Mouse (Mus musculus) embryonic facial prominence, embryonic 13.5 days (tissue): ENCODE results near the gene Tubg2. TPM values are rescaled to one million over a fixed set of nuclear protein-coding genes. Genes with fewer than 3 reads are reported as not detected.

Experiments
- ATAC-seq: fragments of 200-750 bp; cut with Nextera tagmentation; 2 replicates; pipeline ENCODE4 v1.8.0; 2017; ENCODE audit warnings: low read depth; ENCODE audit not compliant: insufficient number of reproducible peaks, insufficient read depth, low FRiP score, low TSS enrichment
- H3K27ac ChIP-seq: fragments of 300-500 bp; sonication (generic); 2 replicates; pipeline ENCODE4 v1.5.1; 2015; ENCODE audit warnings: moderate library complexity, mild to moderate bottlenecking, inconsistent platforms
- H3K27me3 ChIP-seq: fragments of 300-500 bp; sonication (generic); 2 replicates; pipeline ENCODE4 v1.6.1; 2015; ENCODE audit warnings: mild to moderate bottlenecking, inconsistent platforms
- H3K36me3 ChIP-seq: fragments of 300-500 bp; sonication (generic); 2 replicates; pipeline ENCODE4 v1.6.1; 2015; ENCODE audit warnings: mild to moderate bottlenecking, inconsistent platforms
- H3K4me1 ChIP-seq: fragments of 300-500 bp; sonication (generic); 2 replicates; pipeline ENCODE4 v1.6.1; 2015; ENCODE audit warnings: inconsistent platforms
- H3K4me2 ChIP-seq: fragments of 300-500 bp; sonication (generic); 2 replicates; pipeline ENCODE4 v1.6.1; 2015; ENCODE audit warnings: moderate library complexity, mild to moderate bottlenecking, inconsistent platforms
- H3K4me3 ChIP-seq: fragments of 300-500 bp; sonication (generic); 2 replicates; pipeline ENCODE4 v1.5.1; 2015; ENCODE audit warnings: mild to moderate bottlenecking, inconsistent platforms
- H3K9ac ChIP-seq: fragments of 300-500 bp; sonication (generic); 2 replicates; pipeline ENCODE4 v1.6.1; 2015; ENCODE audit warnings: mild to moderate bottlenecking, inconsistent platforms
- H3K9me3 ChIP-seq: fragments of 300-500 bp; sonication (generic); 2 replicates; pipeline ENCODE4 v1.6.1; 2016; ENCODE audit warnings: inconsistent platforms
- WGBS: fragments of 180-500 bp; shearing (Covaris S2); methylation state at CpG from one replicate; pipeline ENCODE4 v1.1.7; 2015; ENCODE audit warnings: mixed read lengths; 5-methylcytosine and 5-hydroxymethylcytosine counted together
- polyA plus RNA-seq: library from polyadenylated mRNA; unstranded; fragments of >200 nt; fragmentation: Nextera tagmentation; extraction: Ambion mirVana; gene quantifications from 2 replicates; pipeline ENCODE4 v1.2.1, GENCODE M21; 2015

Gene Tubg2
- polyA plus RNA-seq, 1 experiment from 2014 or later = 12.6 TPM

GRCm38 (mm10) chr11:101168301-101168980, 12.7 kb downstream of the Tubg2 start:
- Histone ChIP-seq H3K4me1 (peaks cover 66% of the 10 kb centered on the region), H3K36me3 (peaks cover 30% of the 10 kb centered on the region), H3K4me3 (0 out of 2 replicates have a peak overlapping the region, but pooled peaks have one; percentile 1), H3K9me3 (no peaks in the 10 kb centered on the region), H3K27me3 (peaks cover 79% of the 10 kb centered on the region), H3K4me2 (peak overlapping the region; percentile 92), H3K9ac (no peak overlapping the region), H3K27ac (no peak overlapping the region)
- 59% methylated on average over 15 of the region's 18 CpGs for WGBS
- ATAC-seq = no peak

GRCm38 (mm10) chr11:101169301-101170107, 13.8 kb downstream of the Tubg2 start:
- ATAC-seq = no peak
- Histone ChIP-seq H3K4me3 (peak overlapping the region; percentile 76), H3K4me2 (peak overlapping the region; percentile 92), H3K27ac (no peak overlapping the region), H3K36me3 (peaks cover 24% of the 10 kb centered on the region), H3K27me3 (peaks cover 79% of the 10 kb centered on the region), H3K9me3 (no peaks in the 10 kb centered on the region), H3K4me1 (peaks cover 66% of the 10 kb centered on the region), H3K9ac (peak overlapping the region; percentile 79)
- 14% methylated on average over 17 of the region's 17 CpGs for WGBS

GRCm38 (mm10) chr11:101170354-101170810, 14.7 kb downstream of the Tubg2 start, which contains the start of gene Cntnap1:
Cntnap1 (plus strand) TSS chr11:101170523.
- no peak for ATAC-seq
- Histone ChIP-seq H3K36me3 (peaks cover 19% of the 10 kb centered on the region), H3K27me3 (peaks cover 79% of the 10 kb centered on the region), H3K4me3 (peak within 1 kb of the TSS; percentile 76), H3K4me1 (peaks cover 66% of the 10 kb centered on the region), H3K27ac (peak within 1 kb of the TSS; percentile 60; the same call in 1 of the 2 replicates), H3K9ac (peak within 1 kb of the TSS; percentile 79), H3K9me3 (no peaks in the 10 kb centered on the region), H3K4me2 (peak within 1 kb of the TSS; percentile 92)
- under 1% methylated on average over 35 of the region's 35 CpGs for WGBS

- Histone ChIP-seq H3K27ac (peak within 1 kb of the TSS; percentile 87), H3K4me3 (peak within 1 kb of the TSS; percentile 76), H3K9ac (peak within 1 kb of the TSS; percentile 79), H3K9me3 (no peaks in the 10 kb centered on the region), H3K4me1 (peaks cover 66% of the 10 kb centered on the region), H3K4me2 (peak within 1 kb of the TSS; percentile 92), H3K36me3 (peaks cover 18% of the 10 kb centered on the region), H3K27me3 (peaks cover 78% of the 10 kb centered on the region)
- WGBS = under 1% methylated on average over 50 of the region's 50 CpGs
- peak; percentile 94 for ATAC-seq
Measured at GRCm38 (mm10) chr11:101170811-101171610, 15.3 kb downstream of the Tubg2 start, which contains the start of gene Plekhh3. Plekhh3 (minus strand) TSS chr11:101171351.

GRCm38 (mm10) chr11:101171721-101172433, 16.2 kb downstream of the Tubg2 start:
- peak overlapping the region; percentile 87 for H3K27ac ChIP-seq
- no peaks in the 10 kb centered on the region for H3K9me3 ChIP-seq
- ATAC-seq = no peak
- peaks cover 78% of the 10 kb centered on the region for H3K27me3 ChIP-seq
- peak overlapping the region; percentile 71 for H3K9ac ChIP-seq
- peaks cover 11% of the 10 kb centered on the region for H3K36me3 ChIP-seq
- peak overlapping the region; percentile 92 for H3K4me2 ChIP-seq
- H3K4me3 ChIP-seq = peak overlapping the region; percentile 76
- WGBS = under 1% methylated on average over 31 of the region's 31 CpGs
- peaks cover 74% of the 10 kb centered on the region for H3K4me1 ChIP-seq

- Histone ChIP-seq H3K4me3 (peak overlapping the region; percentile 76), H3K36me3 (peaks cover 6% of the 10 kb centered on the region), H3K4me2 (peak overlapping the region; percentile 92), H3K27me3 (peaks cover 78% of the 10 kb centered on the region), H3K4me1 (peaks cover 80% of the 10 kb centered on the region), H3K9me3 (no peaks in the 10 kb centered on the region), H3K27ac (peak overlapping the region; percentile 87), H3K9ac (peak overlapping the region; percentile 71)
- ATAC-seq = no peak
- 8% methylated on average over 5 of the region's 5 CpGs for WGBS
Measured at GRCm38 (mm10) chr11:101172434-101172815, 16.7 kb downstream of the Tubg2 start.

- Histone ChIP-seq H3K4me3 (peak overlapping the region; percentile 39), H3K27me3 (peaks cover 78% of the 10 kb centered on the region), H3K4me2 (peak overlapping the region; percentile 67), H3K9ac (peak overlapping the region; percentile 56; the same call in 1 of the 2 replicates), H3K27ac (no peak overlapping the region), H3K9me3 (no peaks in the 10 kb centered on the region), H3K36me3 (no peaks in the 10 kb centered on the region), H3K4me1 (peaks cover 79% of the 10 kb centered on the region)
- no peak for ATAC-seq
- 6% methylated on average over 11 of the region's 11 CpGs for WGBS
Measured at GRCm38 (mm10) chr11:101173112-101173511, 17.4 kb downstream of the Tubg2 start.

GRCm38 (mm10) chr11:101173631-101174388, 18.1 kb downstream of the Tubg2 start:
- Histone ChIP-seq H3K4me2 (peak overlapping the region; percentile 67), H3K27me3 (peaks cover 78% of the 10 kb centered on the region), H3K4me3 (peak overlapping the region; percentile 39), H3K27ac (peak overlapping the region; percentile 51; the same call in 1 of the 2 replicates), H3K4me1 (peaks cover 80% of the 10 kb centered on the region), H3K36me3 (no peaks in the 10 kb centered on the region), H3K9ac (peak overlapping the region; percentile 56), H3K9me3 (no peaks in the 10 kb centered on the region)
- no peak; the same call in 1 of the 2 replicates for ATAC-seq
- WGBS = 1% methylated on average over 61 of the region's 61 CpGs

GRCm38 (mm10) chr11:101174389-101174745, 18.7 kb downstream of the Tubg2 start:
- no peak for ATAC-seq

More at GRCm38 (mm10) chr11:101174389-101174745, 18.7 kb downstream of the Tubg2 start:
- Histone ChIP-seq H3K27ac (no peak overlapping the region), H3K4me1 (peaks cover 74% of the 10 kb centered on the region), H3K27me3 (peaks cover 78% of the 10 kb centered on the region), H3K36me3 (no peaks in the 10 kb centered on the region), H3K9me3 (no peaks in the 10 kb centered on the region), H3K4me2 (peak overlapping the region; percentile 67), H3K9ac (peak overlapping the region; percentile 56), H3K4me3 (peak overlapping the region; percentile 39)
- WGBS = 26% methylated on average over 9 of the region's 9 CpGs
